Mouse (Mus musculus) skeletal muscle tissue, adult 2 months (tissue): ENCODE results near the gene Cpt1b.

ENCODE experiments used
- DNase-seq: peaks from one replicate; pipeline ENCODE4 v3.0.0-alpha.2; 2012; ENCODE audit warnings: low read depth, low spot score

Cpt1b gene

DNA sequence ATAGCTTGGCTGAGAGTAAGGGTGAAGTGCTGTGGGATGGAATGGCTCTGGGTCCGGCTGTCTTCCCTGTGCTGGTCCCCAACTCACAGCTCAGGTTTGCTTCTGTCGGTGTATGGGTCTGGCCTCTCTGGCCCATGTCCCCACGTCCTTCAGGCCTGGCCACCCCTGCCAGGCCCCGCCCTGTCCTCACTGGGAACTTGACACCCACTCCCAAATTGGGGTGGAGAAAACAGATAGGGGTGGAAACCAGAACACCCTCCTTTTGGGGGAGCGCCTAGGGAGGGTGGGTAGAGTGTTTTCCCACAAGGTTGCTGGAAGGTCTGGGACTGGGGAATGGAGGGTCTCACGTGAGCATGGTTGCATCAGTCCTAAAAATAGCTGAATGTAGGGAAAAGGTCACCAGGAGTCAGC lies at the start of gene Cpt1b:
Gene Cpt1b (minus strand): TSS at position 153 of the 411 bp plus-strand sequence.
- DNase-seq = peak; percentile 89

- DNase-seq = no peak
Measured at GRCm38 (mm10) chr15:89475293-89475600, 49.6 kb upstream of the Cpt1b start.

- DNase-seq = no peak
Measured at GRCm38 (mm10) chr15:89474596-89475292, 49.1 kb upstream of the Cpt1b start.

GRCm38 (mm10) chr15:89473921-89474320 lies 48.3 kb upstream of the Cpt1b start:
- DNase-seq = no peak

- DNase-seq = no peak
Measured at GRCm38 (mm10) chr15:89473370-89473769, 47.7 kb upstream of the Cpt1b start.

- DNase-seq = no peak
Measured at GRCm38 (mm10) chr15:89471476-89471875, 45.8 kb upstream of the Cpt1b start.

- no peak for DNase-seq
Measured at GRCm38 (mm10) chr15:89468577-89468976, 42.9 kb upstream of the Cpt1b start.

DNA sequence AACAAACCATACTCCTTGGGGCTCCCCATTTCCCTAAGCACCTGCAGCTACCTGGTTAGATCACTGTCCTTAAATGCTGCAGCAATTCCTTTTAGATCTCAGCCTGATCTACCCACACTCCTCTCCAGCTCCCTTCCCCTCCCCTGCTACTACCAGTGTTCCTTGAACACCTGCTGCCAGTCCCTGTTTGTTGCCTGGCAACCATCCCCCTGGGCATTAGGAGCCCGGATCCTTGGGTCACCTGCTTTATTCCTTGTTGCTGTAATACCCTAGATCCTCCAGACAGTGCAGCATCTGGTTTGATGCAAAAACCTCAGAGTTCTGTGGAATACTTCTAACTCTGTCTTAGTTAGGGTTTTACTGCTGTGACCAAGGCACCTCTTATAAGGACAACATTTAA lies 39.4 kb upstream of the Cpt1b start:
- no peak for DNase-seq

GRCm38 (mm10) chr15:89463334-89464235 lies 37.9 kb upstream of the Cpt1b start:
- no peak for DNase-seq

DNA sequence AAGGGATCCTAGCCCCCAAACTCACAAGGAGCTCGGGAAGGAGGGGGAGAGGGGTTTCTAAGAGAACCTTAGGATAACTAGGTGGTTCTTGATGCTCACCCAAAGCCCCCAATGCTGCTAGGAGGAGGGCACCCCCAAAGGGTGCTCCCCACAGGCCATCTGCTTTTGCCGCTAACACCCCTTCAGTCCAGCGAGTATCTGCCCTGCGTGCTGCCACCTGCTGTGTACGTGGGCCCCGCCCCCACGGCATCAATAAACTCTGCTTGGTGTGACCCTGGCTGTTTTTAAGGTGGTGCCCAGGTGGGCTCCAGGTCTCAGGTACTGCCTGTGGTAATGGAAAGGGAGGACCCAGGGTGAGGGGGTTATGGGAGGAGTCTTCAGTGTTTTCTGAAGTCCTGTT lies 36.5 kb upstream of the Cpt1b start:
- DNase-seq = no peak

GRCm38 (mm10) chr15:89461321-89461720 lies 35.7 kb upstream of the Cpt1b start:
- DNase-seq = no peak

GRCm38 (mm10) chr15:89460298-89460697 lies 34.6 kb upstream of the Cpt1b start:
- DNase-seq = no peak

- DNase-seq = no peak
Measured at GRCm38 (mm10) chr15:89459821-89460220, 34.2 kb upstream of the Cpt1b start.

- DNase-seq = no peak
Measured at GRCm38 (mm10) chr15:89458942-89459341, 33.3 kb upstream of the Cpt1b start.

DNA sequence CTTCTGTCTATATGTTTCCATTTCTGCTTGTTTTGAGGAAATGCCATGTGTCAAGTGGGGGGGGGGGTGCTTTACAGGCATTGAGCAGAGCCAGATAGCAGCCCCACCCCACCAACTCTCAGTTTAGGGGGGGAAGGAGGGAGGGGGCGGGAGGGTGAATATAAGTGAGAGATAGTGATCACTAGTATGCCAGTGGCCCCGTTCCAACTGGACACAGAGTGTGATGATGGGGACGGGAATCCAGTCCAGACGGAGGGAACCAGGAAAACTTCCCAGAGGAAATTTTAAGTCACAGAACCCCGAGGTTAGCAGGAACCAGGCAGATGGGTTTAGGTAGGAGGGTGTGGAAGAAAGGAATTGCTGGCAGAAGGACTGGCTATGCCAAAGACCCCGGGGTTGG lies 30.0 kb upstream of the Cpt1b start:
- DNase-seq = no peak

DNA sequence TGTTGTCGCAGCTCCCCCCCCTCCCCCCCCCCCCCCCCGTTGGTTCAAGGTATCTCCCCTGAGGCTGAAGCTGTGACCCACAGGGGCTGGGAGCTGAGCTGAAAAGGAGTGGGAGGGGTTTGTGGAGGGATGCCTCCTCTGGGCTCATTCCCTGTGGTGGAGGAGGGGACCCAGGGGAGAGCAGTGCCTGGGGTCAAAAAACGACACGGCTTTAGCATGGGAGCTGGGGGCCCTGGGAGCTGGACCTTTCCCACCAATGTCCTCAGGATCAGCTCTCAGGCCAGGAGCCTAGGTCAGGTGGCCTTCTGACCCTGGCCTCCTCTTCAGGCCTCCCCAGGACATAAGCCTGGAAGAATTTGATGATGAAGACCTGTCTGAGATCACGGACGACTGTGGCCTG lies 29.2 kb upstream of the Cpt1b start:
- DNase-seq = no peak

GRCm38 (mm10) chr15:89453865-89454478 lies 28.3 kb upstream of the Cpt1b start, which contains the start of gene Mapk8ip2:
Mapk8ip2 (plus strand) TSS chr15:89453913.
- no peak for DNase-seq

DNA sequence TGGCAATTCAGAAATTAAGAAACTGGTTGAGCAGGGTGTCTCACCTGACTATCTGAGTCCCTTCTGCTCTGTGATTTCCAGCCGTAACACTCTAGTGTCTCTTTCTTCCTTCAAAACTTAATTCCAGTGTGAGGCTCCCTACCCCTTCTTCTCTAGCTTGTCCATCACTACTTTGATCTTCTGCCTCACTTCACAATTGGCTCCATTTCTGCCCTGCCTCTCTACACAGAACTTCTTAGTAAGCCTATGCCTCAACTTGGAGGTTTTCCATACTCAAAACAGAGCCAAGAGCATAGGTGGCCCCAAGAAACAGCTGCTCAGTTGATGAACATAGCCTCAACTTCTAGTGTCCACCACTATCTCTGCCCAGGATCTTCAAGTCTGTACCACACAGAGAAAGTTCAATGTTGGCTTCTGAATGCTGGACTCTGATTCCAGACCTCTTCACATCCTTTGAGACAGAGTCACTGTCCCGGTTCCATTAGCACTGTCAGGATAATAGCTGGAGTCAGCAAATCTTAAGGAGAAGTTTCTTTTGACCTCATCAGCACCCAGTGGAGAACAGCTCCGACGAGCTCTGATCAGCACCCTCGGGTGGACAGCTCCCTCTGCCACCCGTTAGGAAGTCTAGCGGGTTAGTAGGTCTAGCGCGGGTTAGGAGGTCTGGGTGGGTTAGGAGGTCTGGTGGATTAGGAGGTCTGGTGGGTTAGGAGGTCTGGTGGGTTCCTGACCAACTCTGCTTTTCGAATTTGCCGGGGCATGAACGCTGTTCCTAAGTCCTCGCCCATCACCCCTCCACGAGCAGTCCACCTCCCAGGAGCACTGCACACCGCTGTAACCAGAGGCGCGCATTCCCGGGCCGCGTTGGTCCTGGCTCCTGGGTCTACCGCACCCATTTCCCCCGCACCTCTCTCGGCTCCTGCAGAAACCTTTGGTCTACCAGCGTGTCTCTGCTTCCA lies 27.5 kb upstream of the Cpt1b start:
- no peak for DNase-seq

DNA sequence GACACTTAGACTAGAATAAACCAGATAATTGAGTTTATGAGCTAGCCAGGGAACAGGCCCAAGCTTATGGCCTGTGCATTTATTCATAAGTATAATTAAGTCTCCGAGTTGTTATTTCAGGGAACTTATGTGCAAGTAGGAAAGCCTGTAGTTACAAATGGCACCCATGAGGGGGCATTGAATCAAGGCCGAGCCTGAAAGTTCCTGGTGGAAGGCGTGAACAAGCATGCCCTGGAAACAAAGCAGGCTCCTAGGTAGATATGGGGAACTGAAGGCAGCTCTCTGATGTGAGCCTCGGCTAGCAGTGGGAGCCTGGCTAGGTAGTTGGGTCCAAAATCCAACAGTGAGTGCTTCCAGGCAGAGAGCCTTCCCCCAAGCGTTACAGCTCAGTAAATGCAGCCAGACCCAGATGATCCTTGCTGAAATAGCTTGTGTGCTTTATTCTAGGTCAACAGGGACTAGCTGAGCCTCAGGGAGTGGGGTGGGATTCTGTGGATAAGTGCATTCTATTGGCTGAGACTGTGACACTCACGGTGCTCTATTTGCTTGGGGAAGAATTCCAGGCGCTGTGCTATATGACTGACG lies 16.9 kb upstream of the Cpt1b start:
- DNase-seq = no peak

DNA sequence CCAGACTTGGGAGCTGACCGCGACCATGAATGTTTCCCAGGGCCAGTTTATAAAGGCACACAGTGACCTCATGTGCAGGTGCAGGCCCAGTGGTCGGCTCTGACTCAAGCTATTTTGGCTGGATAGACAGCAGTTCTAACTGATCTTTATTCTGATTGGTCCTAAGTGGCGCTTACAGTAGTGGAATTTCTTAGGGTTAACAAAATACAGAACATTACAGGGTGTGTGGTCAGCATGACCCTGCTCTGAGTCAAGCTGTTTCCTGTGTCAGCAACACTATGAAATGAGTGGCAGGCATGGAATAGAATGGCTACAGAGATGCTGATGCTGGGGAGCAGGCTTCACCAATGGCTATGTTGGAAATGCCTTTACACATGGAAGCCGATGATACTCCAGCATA lies 10.2 kb upstream of the Cpt1b start:
- DNase-seq = no peak

GRCm38 (mm10) chr15:89434136-89434535 lies 8.5 kb upstream of the Cpt1b start:
- no peak for DNase-seq
